In the genomic region with DNA sequence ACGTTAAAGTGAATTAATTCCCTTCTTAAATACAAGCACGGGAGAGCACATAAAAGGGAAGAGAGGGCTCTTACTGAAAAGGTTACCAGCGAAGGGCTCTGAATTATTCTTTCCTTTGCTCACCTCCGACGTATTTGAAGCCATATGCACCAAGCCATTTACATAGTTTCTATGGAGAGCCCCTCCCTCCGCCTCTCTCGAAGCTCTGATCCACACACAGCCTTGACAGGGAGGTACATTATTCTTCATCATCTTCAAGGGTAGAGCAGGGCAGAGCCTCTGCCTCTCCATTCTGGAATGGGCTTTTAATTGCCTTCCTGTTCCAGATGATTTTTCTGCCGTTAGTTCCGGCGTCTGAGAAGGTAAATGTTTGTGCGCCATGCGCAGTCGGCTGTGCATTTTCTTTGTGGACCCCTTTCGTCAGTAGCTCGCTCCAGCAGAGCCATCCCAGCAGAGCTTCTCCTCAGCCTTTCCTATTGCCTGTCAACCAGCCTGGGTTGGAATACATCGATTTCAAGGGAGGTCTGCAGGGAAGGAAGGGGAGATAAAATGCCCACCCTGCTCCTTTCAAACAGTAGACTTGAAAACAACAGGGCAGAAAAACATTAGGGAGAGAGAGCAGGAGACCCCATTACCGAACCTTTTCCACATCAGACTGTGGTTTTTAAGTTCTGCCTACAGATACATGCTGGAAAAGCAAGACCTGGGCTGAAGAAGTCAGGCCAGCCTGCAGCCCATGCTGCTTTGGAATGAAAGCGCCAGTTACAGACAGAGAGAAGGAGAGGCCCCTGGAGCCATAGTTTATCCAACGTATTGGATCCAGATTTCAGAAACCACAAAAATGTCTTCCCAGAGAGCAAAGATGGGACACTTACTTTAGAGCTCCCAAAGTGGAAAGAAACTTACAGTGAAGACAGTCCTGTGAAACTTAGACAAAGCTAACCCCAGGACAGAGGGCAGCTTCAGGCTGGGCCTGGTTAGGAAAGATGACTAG, we compare ENCODE assay signal across 18 mouse cellular contexts.
A peak's percentile ranks its signal among the peaks of the same experiment; 100 is the strongest.
DNase-seq lines count a peak whose midpoint lies in the region; ATAC-seq and TF ChIP-seq lines count a peak whose summit lies in the region.
"Had no signal": no experiment of that assay in that cellular context is flagged by ENCODE, and none has a peak within 500 bp of the region (broad histone marks: within the 10 kb centered on the region; RNA-seq: fewer than 3 reads in every experiment).

No protein-coding gene starts in this region.

- H3K27me3 ChIP-seq in midbrain, embryonic 12.5 days, result no peaks in the 10 kb centered on the region
- H3K27me3 ChIP-seq in midbrain, postnatal 0 days (ENCODE audit: insufficient read depth, low read length), result no peaks in the 10 kb centered on the region
- H3K27me3 ChIP-seq in hindbrain, embryonic 15.5 days, result no peaks in the 10 kb centered on the region
- H3K27me3 ChIP-seq in neural tube, embryonic 14.5 days (ENCODE audit: control insufficient read depth, insufficient read depth, low read length), result no peaks in the 10 kb centered on the region
- H3K27me3 ChIP-seq: forebrain, embryonic 15.5 days; heart, embryonic 12.5 days had no signal

- no peak for TF ChIP-seq CTCF in midbrain, postnatal 0 days (IDR thresholded peaks at IDR 0.05)

- H3K4me3 ChIP-seq in midbrain, embryonic 12.5 days, result no peak overlapping the region
- no peak overlapping the region for H3K4me3 ChIP-seq in midbrain, postnatal 0 days (ENCODE audit: low read depth, low read length)
- no peak overlapping the region for H3K4me3 ChIP-seq in hindbrain, embryonic 15.5 days
- no peak overlapping the region for H3K4me3 ChIP-seq in neural tube, embryonic 14.5 days (ENCODE audit: low read depth, low read length)
- H3K4me3 ChIP-seq: forebrain, embryonic 15.5 days; heart, embryonic 12.5 days; layer of hippocampus, adult 2 months; myocyte had no signal

- no peak overlapping the region for H3K4me2 ChIP-seq in midbrain, embryonic 12.5 days (replicated peaks)
- no peak overlapping the region for H3K4me2 ChIP-seq in midbrain, postnatal 0 days (ENCODE audit: low read depth, low read length, poor library complexity, severe bottlenecking)
- H3K4me2 ChIP-seq in hindbrain, embryonic 15.5 days, result 0 out of 2 replicates have a peak overlapping the region, but pooled peaks have one; percentile 1
- peak overlapping the region; percentile 19; the same call in 1 of the 2 replicates for H3K4me2 ChIP-seq in neural tube, embryonic 14.5 days (ENCODE audit: low read depth, low read length)
- H3K4me2 ChIP-seq: forebrain, embryonic 15.5 days; heart, embryonic 12.5 days had no signal

- peak; percentile 32 for DNase-seq in embryo, embryonic 10 days (ENCODE audit: low spot score)
- no peak for DNase-seq in embryo, embryonic 9.5 days (ENCODE audit: extremely low spot score)
- no peak for DNase-seq in midbrain, postnatal 0 days (ENCODE audit: low spot score)
- DNase-seq in cerebellum, adult 11 months, result no peak
- DNase-seq: adrenal gland, postnatal 10 days; gastrocnemius, postnatal 25 days; liver, postnatal 0 days; lung, postnatal 4 days; retina, postnatal 1 day; spleen, adult 18-20 months had no signal

- no peak overlapping the region for H3K9ac ChIP-seq in midbrain, embryonic 12.5 days (replicated peaks)
- H3K9ac ChIP-seq in midbrain, postnatal 0 days (replicated peaks; ENCODE audit: low read length, poor library complexity, severe bottlenecking), result no peak overlapping the region
- no peak overlapping the region for H3K9ac ChIP-seq in hindbrain, embryonic 15.5 days
- H3K9ac ChIP-seq in neural tube, embryonic 14.5 days (replicated peaks; ENCODE audit: low read depth, low read length), result no peak overlapping the region
- H3K9ac ChIP-seq: forebrain, embryonic 15.5 days; heart, embryonic 12.5 days; liver, postnatal 0 days had no signal

- 79% methylated on average over 19 of the region's 19 CpGs for WGBS in midbrain, embryonic 12.5 days
- 67% methylated on average over 19 of the region's 19 CpGs for WGBS in midbrain, postnatal 0 days
- WGBS in hindbrain, embryonic 15.5 days, result 51% methylated on average over 19 of the region's 19 CpGs
- WGBS in neural tube, embryonic 14.5 days, result 44% methylated on average over 19 of the region's 19 CpGs

- H3K36me3 ChIP-seq in midbrain, embryonic 12.5 days, result no peaks in the 10 kb centered on the region
- H3K36me3 ChIP-seq in midbrain, postnatal 0 days (ENCODE audit: insufficient read depth, low read length), result no peaks in the 10 kb centered on the region
- H3K36me3 ChIP-seq in hindbrain, embryonic 15.5 days, result no peaks in the 10 kb centered on the region
- no peaks in the 10 kb centered on the region for H3K36me3 ChIP-seq in neural tube, embryonic 14.5 days (ENCODE audit: control insufficient read depth, insufficient read depth, low read length)
- H3K36me3 ChIP-seq: forebrain, embryonic 15.5 days; heart, embryonic 12.5 days had no signal

- H3K9me3 ChIP-seq in midbrain, embryonic 12.5 days, result no peaks in the 10 kb centered on the region
- no peaks in the 10 kb centered on the region for H3K9me3 ChIP-seq in midbrain, postnatal 0 days (ENCODE audit: low read length)
- H3K9me3 ChIP-seq in hindbrain, embryonic 15.5 days, result no peaks in the 10 kb centered on the region
- no peaks in the 10 kb centered on the region for H3K9me3 ChIP-seq in neural tube, embryonic 14.5 days (ENCODE audit: control insufficient read depth, low read length)
- H3K9me3 ChIP-seq: forebrain, embryonic 15.5 days; heart, embryonic 12.5 days had no signal

- no peak overlapping the region for H3K27ac ChIP-seq in midbrain, embryonic 12.5 days (replicated peaks)
- H3K27ac ChIP-seq in midbrain, postnatal 0 days (ENCODE audit: low read depth, low read length), result no peak overlapping the region
- no peak overlapping the region; the same call in 1 of the 2 replicates for H3K27ac ChIP-seq in hindbrain, embryonic 15.5 days (replicated peaks)
- no peak overlapping the region for H3K27ac ChIP-seq in neural tube, embryonic 14.5 days (ENCODE audit: low read depth, low read length)
- H3K27ac ChIP-seq: forebrain, embryonic 15.5 days; layer of hippocampus, adult 2 months had no signal

- 0 out of 2 replicates have a peak, but pooled peaks have one; percentile 30 for ATAC-seq in midbrain, embryonic 12.5 days (ENCODE audit: low FRiP score, low read depth)
- ATAC-seq in midbrain, postnatal 0 days (ENCODE audit: low FRiP score), result no peak
- 0 out of 2 replicates have a peak, but pooled peaks have one; percentile 54 for ATAC-seq in hindbrain, embryonic 15.5 days (ENCODE audit: low FRiP score, low read depth)
- ATAC-seq in neural tube, embryonic 14.5 days (ENCODE audit: low read depth), result peak; percentile 86
- ATAC-seq in erythroid progenitor cell, adult 5-6 weeks (replicated peaks; ENCODE audit: low FRiP score, poor library complexity, severe bottlenecking), result no peak
- ATAC-seq: forebrain, embryonic 15.5 days; liver, postnatal 0 days had no signal

- 0 out of 2 replicates have a peak, but pooled peaks cover 4% of the 10 kb centered on the region for H3K4me1 ChIP-seq in midbrain, embryonic 12.5 days
- H3K4me1 ChIP-seq in midbrain, postnatal 0 days (ENCODE audit: insufficient read depth, low read length), result no peaks in the 10 kb centered on the region
- no peaks in the 10 kb centered on the region for H3K4me1 ChIP-seq in hindbrain, embryonic 15.5 days (replicated peaks)
- peaks cover 5% of the 10 kb centered on the region; the same call in 1 of the 2 replicates for H3K4me1 ChIP-seq in neural tube, embryonic 14.5 days (ENCODE audit: control insufficient read depth, insufficient read depth, low read length)
- H3K4me1 ChIP-seq: forebrain, embryonic 15.5 days; heart, embryonic 12.5 days had no signal

Comparison
In these comparisons a context has a peak if more than half of its experiments do, and no peak if none do; other contexts are left out.
1. ATAC-seq: peak in midbrain, embryonic 12.5 days (single experiment), hindbrain, embryonic 15.5 days (single experiment) and neural tube, embryonic 14.5 days (single experiment); none in midbrain, postnatal 0 days (single experiment) and erythroid progenitor cell, adult 5-6 weeks (single experiment).
2. H3K4me2 ChIP-seq: peak in hindbrain, embryonic 15.5 days (single experiment) and neural tube, embryonic 14.5 days (single experiment); none in midbrain, embryonic 12.5 days (single experiment) and midbrain, postnatal 0 days (single experiment).